Mouse (Mus musculus) A20 (cell line): ENCODE results near the gene Olfr774.
"Not testable (repeated sequence)": the region's sequence is repeated elsewhere in the genome, so short reads cannot be mapped to it uniquely, and the experiment has no call there.

Experiments used
- DNase-seq: peaks from one replicate; pipeline ENCODE4 v3.0.0-alpha.2; 2011; ENCODE audit warnings: low read depth, low spot score

Olfr774 gene

DNA sequence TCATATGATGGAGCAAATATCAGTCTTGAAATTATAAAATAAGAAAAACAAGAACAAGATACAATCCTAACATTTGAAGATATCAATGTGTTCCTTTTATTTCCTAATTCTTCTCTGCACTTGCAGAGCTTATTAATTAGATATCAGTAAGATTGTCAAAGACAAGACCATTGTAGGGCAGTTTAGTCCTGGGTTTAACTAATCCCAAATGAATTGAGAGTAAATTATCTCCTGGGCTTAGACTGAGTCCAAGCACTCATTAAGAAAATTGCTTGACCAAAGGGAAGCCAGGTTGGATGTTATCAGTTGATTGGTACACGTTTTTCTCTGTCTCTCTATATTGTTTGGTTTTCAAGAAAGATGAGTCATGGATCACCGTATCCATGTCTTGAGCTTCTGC is at the start of gene Olfr774:
TSS of gene Olfr774 (plus strand) at position 301 of the 400 bp plus-strand sequence.
- no peak for DNase-seq

DNA sequence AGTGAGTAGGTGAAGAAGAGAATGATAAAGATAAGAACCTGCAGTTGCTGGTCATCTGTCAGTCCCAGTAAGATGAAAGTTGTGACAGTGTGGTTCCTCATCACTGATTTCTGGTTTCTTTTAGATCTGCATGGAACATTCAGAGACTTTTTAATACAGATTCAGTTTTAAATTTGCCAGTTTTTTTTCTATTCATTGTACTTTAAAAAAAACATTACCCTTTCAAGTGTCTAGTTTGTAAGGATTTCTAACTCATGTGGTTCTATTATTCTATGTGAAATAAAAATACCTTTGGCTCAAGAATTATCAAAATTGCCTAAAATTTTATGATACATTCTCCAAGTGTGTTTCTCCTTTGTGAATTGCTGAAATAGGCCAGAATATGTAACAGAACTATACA is 48.7 kb upstream of the Olfr774 start, which contains the start of gene Olfr773:
TSS of gene Olfr773 (minus strand) at position 101 of the 400 bp plus-strand sequence.
- not testable (repeated sequence) for DNase-seq

DNA sequence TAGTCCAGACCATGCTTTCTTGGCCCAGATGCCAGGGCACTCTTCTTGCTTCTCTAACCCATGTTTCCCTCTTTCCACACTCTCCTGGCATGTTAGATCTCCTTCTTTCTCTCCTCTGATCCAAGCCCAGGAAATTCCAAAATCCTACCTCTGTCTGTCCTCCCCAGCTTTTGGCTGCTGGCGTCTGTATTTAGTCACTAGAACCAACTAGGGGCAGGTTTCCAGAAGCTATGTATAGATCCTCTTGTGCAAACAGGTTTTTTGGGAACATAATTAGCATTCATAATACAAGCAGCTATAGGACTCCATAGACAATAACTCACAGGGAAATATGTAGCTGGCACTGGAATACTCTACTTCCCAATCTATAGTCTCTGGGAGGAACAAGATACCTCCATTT is 5.3 kb upstream of the Olfr774 start:
- no peak for DNase-seq

DNA sequence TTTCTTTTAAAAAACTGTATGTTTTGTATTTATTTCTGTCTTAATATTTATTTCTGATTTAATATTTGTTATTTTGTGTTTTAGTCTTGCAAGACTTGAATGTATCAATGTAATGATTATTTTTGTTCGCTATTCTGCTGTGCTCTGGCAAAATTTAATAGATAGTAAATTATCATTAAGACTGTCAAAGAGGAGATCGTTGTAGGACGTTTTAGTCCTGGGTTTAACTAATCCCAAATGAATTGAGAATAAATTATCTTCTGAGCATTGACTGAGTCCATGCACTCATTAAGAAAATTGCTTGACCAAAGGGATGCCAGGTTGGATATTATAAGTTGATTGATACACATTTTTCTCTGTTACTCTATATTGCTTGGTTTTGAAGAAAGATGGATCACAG is 12.1 kb downstream of the Olfr774 start, which contains the start of gene Olfr775:
TSS of gene Olfr775 (plus strand) at position 301 of the 400 bp plus-strand sequence.
- no peak for DNase-seq

DNA sequence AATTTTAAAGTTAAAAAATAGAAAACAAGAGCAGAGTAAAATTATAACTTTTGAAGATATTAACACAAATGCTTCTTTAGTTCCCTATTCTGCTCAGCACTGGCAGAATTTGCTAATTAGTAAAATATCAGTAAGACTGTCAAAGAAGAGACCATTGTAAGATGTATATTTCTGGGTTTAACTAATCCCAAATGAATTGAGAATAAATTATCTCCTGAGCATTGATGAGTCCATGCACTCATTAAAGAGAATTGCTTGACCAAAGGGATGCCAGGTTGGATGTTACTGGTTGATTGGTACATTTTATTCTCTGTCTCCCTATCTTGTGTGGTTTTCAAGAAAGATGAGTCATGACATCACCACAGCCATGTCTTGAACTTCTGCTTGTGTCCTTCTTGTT is 22.8 kb downstream of the Olfr774 start, which contains the start of gene Olfr776:
TSS of gene Olfr776 (plus strand) at position 301 of the 400 bp plus-strand sequence.
- no peak for DNase-seq

DNA sequence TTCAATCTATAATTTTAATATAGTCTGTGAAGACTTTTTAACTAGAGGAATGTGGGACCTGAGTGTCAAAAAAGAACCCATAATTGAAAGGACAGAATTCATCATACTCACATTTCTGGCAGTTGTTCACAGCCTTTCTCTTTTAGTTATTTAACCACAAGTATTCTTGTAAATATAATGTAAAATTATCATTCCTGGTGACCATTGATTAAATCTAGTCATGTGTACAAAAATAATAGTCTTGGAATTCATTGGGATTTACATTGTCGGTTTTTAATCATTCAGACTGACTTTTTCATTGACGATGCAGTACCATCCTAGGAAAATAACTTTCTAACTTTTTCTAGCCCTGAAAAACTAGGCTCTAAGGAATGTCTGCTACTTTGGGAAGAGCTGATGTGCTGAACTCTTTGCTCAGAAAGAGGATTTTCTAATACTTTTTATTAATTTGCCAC is 35.1 kb downstream of the Olfr774 start, which contains the start of gene Olfr777:
TSS of gene Olfr777 (minus strand) at position 405 of the 455 bp plus-strand sequence.
- no peak for DNase-seq
